Mouse (Mus musculus) liver, embryonic 18 days (tissue): Measurements from ENCODE around the gene Hbb-bh1. TPM values are rescaled to one million over a fixed set of nuclear protein-coding genes. Genes with fewer than 3 reads are reported as not detected.

ENCODE experiments used
- polyA plus RNA-seq: library from polyadenylated mRNA; depleted of rRNA; stranded (reverse); fragments of >200 nt; gene quantifications from 2 replicates; pipeline ENCODE4 v1.2.3, GENCODE M21; 2012; rRNA removed

The Hbb-bh1 gene
- polyA plus RNA-seq: 3.5 and 3.6 TPM in 2 replicates

GRCm38 (mm10) chr7:103843034-103843433 lies at the start of gene Hbb-bh1:
TSS of gene Hbb-bh1 (minus strand) at chr7:103843164.

DNA sequence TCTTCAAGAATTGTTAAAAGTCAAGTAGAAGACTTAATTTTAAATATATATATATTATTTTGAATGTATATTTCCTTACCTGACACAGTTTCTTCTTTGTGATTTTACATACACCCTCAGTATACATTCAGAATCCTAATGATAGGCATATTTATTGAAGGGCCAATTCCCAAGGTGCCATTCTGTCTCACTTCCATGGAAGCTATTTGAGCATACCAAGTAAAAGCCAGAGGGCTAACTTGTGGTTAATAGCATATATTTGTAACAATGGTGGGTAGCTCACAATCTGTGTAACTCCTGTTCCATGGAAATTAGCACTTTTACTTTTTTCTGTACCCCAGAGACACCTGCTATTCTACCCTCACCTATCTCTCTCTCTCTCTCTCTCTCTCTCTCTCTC lies 43.2 kb upstream of the Hbb-bh1 start, which contains the start of gene Olfr66:
Gene Olfr66, minus strand, starts transcription at position 101 of the 400 bp plus-strand sequence.

GRCm38 (mm10) chr7:103853090-103853489 lies 10.1 kb upstream of the Hbb-bh1 start, which contains the start of gene Hbb-y:
TSS of gene Hbb-y (minus strand) at chr7:103853216.

GRCm38 (mm10) chr7:103840268-103840667 lies 2.7 kb downstream of the Hbb-bh1 start, which contains the start of gene Hbb-bh2:
TSS of gene Hbb-bh2 (minus strand) at chr7:103840520.

DNA sequence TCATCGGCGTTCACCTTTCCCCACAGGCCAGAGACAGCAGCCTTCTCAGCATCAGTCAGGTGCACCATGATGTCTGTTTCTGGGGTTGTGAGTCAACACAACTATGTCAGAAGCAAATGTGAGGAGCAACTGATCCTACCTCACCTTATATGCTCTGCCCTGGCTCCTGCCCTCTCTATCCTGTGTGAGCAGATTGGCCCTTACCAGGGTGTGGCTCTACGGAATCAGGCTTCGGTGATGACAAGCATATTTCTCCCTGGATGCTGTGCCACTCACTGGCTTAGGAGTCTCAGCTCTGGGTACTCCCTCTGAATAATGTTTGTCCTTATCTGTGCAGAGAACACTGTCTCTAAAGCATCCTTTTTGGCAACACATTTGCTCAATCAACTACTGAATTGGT lies 15.2 kb downstream of the Hbb-bh1 start, which contains the start of gene Hbb-bs:
Gene Hbb-bs, minus strand, starts transcription at position 289 of the 400 bp plus-strand sequence.

DNA sequence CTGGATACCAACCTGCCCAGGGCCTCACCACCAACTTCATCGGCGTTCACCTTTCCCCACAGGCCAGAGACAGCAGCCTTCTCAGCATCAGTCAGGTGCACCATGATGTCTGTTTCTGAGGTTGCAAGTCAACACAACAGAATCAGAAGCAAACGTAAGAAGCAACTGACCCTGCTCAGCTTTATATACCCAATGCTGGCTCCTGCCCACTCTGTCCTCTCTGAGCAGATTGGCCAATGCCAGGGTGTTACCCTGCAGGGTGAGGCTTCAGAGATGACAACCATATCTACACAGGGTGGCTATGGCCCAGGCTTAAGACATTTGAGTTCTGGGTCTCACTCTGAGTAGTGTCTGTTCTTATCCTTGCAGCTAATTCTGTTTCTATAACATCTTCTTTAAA lies 29.2 kb downstream of the Hbb-bh1 start, which contains the start of gene Hbb-bt:
Gene Hbb-bt, minus strand, starts transcription at position 231 of the 400 bp plus-strand sequence.

GRCm38 (mm10) chr7:103791721-103792120 lies 51.2 kb downstream of the Hbb-bh1 start, which contains the start of gene Olfr67:
TSS of gene Olfr67 (minus strand) at chr7:103791821.

Other genes starting within 250 kb of the Hbb-bh1 start
- gene Olfr619, start 242.6 kb downstream of the Hbb-bh1 start, polyA plus RNA-seq: not detected in 2 replicates
- gene Olfr620, start 230.6 kb downstream of the Hbb-bh1 start, polyA plus RNA-seq: not detected in 2 replicates
- 0.02 TPM in 1 of 2 replicates, not detected in the other for gene Olfr622, start 200.5 kb downstream of the Hbb-bh1 start, polyA plus RNA-seq
- gene Olfr623, start 179.5 kb downstream of the Hbb-bh1 start, polyA plus RNA-seq: not detected in 2 replicates
- 0.01 TPM in 2 replicates for gene Olfr624, start 172.0 kb downstream of the Hbb-bh1 start, polyA plus RNA-seq
- gene Olfr625-ps1, start 160.4 kb downstream of the Hbb-bh1 start, polyA plus RNA-seq: not detected in 2 replicates
- gene Olfr243, start 128.5 kb downstream of the Hbb-bh1 start, polyA plus RNA-seq: not detected in 2 replicates
- not detected in 2 replicates for gene Olfr628, start 112.8 kb downstream of the Hbb-bh1 start, polyA plus RNA-seq
- 0.03 and 0.10 TPM in 2 replicates for gene Olfr629, start 98.2 kb downstream of the Hbb-bh1 start, polyA plus RNA-seq
- 0.01 and 0.02 TPM in 2 replicates for gene Olfr630, start 85.8 kb downstream of the Hbb-bh1 start, polyA plus RNA-seq
- gene Olfr69, start 71.6 kb downstream of the Hbb-bh1 start, polyA plus RNA-seq: 0.03 TPM in 1 of 2 replicates, not detected in the other
- 0.04 and 0.08 TPM in 2 replicates for gene Olfr68, start 63.5 kb downstream of the Hbb-bh1 start, polyA plus RNA-seq
- 0.01 TPM in 2 replicates for gene Olfr67, start 51.3 kb downstream of the Hbb-bh1 start, polyA plus RNA-seq
- 28,363 and 31,511 TPM in 2 replicates for gene Hbb-bt, start 29.2 kb downstream of the Hbb-bh1 start, polyA plus RNA-seq
- 108,653 and 122,218 TPM in 2 replicates for gene Hbb-bs, start 15.1 kb downstream of the Hbb-bh1 start, polyA plus RNA-seq
- not detected in 2 replicates for gene Hbb-bh2, start 2.6 kb downstream of the Hbb-bh1 start, polyA plus RNA-seq
- gene Hbb-y, start 10.1 kb upstream of the Hbb-bh1 start, polyA plus RNA-seq: 8.8 and 9.9 TPM in 2 replicates
- gene Olfr66, start 43.1 kb upstream of the Hbb-bh1 start, polyA plus RNA-seq: not detected in 2 replicates
- gene Olfr64, start 51.3 kb upstream of the Hbb-bh1 start, polyA plus RNA-seq: not detected in 2 replicates
- gene Olfr65, start 60.3 kb upstream of the Hbb-bh1 start, polyA plus RNA-seq: not detected in 2 replicates
- 0.23 and 0.30 TPM in 2 replicates for gene Olfr631, start 85.7 kb upstream of the Hbb-bh1 start, polyA plus RNA-seq
- 0.49 and 0.53 TPM in 2 replicates for gene Olfr632, start 91.2 kb upstream of the Hbb-bh1 start, polyA plus RNA-seq
- gene Olfr633, start 101.3 kb upstream of the Hbb-bh1 start, polyA plus RNA-seq: 0.01 TPM in 1 of 2 replicates, not detected in the other
- gene Olfr635, start 128.0 kb upstream of the Hbb-bh1 start, polyA plus RNA-seq: 0.01 TPM in 1 of 2 replicates, not detected in the other
- gene Olfr638, start 155.6 kb upstream of the Hbb-bh1 start, polyA plus RNA-seq: 0.04 TPM in 1 of 2 replicates, not detected in the other
- gene Olfr639, start 174.1 kb upstream of the Hbb-bh1 start, polyA plus RNA-seq: not detected in 2 replicates
- not detected in 2 replicates for gene Olfr640, start 182.4 kb upstream of the Hbb-bh1 start, polyA plus RNA-seq
- not detected in 2 replicates for gene Olfr641, start 192.3 kb upstream of the Hbb-bh1 start, polyA plus RNA-seq
- gene Olfr642, start 209.5 kb upstream of the Hbb-bh1 start, polyA plus RNA-seq: not detected in 2 replicates
- gene 4930516K23Rik, start 218.3 kb upstream of the Hbb-bh1 start, polyA plus RNA-seq: not detected in 2 replicates
- not detected in 2 replicates for gene Olfr644, start 228.7 kb upstream of the Hbb-bh1 start, polyA plus RNA-seq
- gene Olfr645, start 242.3 kb upstream of the Hbb-bh1 start, polyA plus RNA-seq: not detected in 2 replicates